Mouse (Mus musculus) hindbrain, embryonic 16.5 days (tissue): Measurements from ENCODE around the gene Rasgrp1. TPM values are rescaled to one million over a fixed set of nuclear protein-coding genes. Genes with fewer than 3 reads are reported as not detected.

Experiments used
- ATAC-seq: fragments of 200-750 bp; cut with Nextera tagmentation; 2 replicates; pipeline ENCODE4 v1.8.0; 2017; ENCODE audit warnings: moderate TSS enrichment, moderate library complexity
- H3K27ac ChIP-seq: fragments of 300-500 bp; sonication (generic); 2 replicates; pipeline ENCODE4 v1.5.1; 2014; ENCODE audit warnings: low read depth, mild to moderate bottlenecking, control low read depth, low read length, moderate library complexity
- H3K27me3 ChIP-seq: fragments of 300-500 bp; sonication (generic); replicated peaks from 2 replicates; pipeline ENCODE4 v1.6.1; 2014; ENCODE audit warnings: low read length; ENCODE audit not compliant: control insufficient read depth, insufficient read depth
- H3K36me3 ChIP-seq: fragments of 300-500 bp; sonication (generic); 2 replicates; pipeline ENCODE4 v1.6.1; 2014; ENCODE audit warnings: mild to moderate bottlenecking, low read length, moderate library complexity, mixed read lengths; ENCODE audit not compliant: control insufficient read depth, insufficient read depth
- H3K4me1 ChIP-seq: fragments of 300-500 bp; sonication (generic); 2 replicates; pipeline ENCODE4 v1.6.1; 2014; ENCODE audit warnings: low read depth, low read length; ENCODE audit not compliant: control insufficient read depth, insufficient read depth
- H3K4me2 ChIP-seq: fragments of 300-500 bp; sonication (generic); 2 replicates; pipeline ENCODE4 v1.6.1; 2014; ENCODE audit warnings: mild to moderate bottlenecking, low read length, control low read depth, moderate library complexity
- H3K4me3 ChIP-seq: fragments of 300-500 bp; sonication (generic); 2 replicates; pipeline ENCODE4 v1.5.1; 2014; ENCODE audit warnings: mild to moderate bottlenecking, low read length, control low read depth, moderate library complexity
- H3K9ac ChIP-seq: fragments of 300-500 bp; sonication (generic); 2 replicates; pipeline ENCODE4 v1.6.1; 2014; ENCODE audit warnings: low read depth, mild to moderate bottlenecking, control low read depth, low read length, moderate library complexity
- H3K9me3 ChIP-seq: fragments of 300-500 bp; sonication (generic); 2 replicates; pipeline ENCODE4 v1.6.1; 2014; ENCODE audit warnings: mild to moderate bottlenecking, low read length, moderate library complexity; ENCODE audit not compliant: control insufficient read depth
- WGBS: fragments of 180-500 bp; shearing (Covaris S2); extraction: QIAGEN DNeasy Blood & Tissue Kit; methylation state at CpG from one replicate; pipeline ENCODE4 v1.1.7; 2014; 5-methylcytosine and 5-hydroxymethylcytosine counted together
- polyA plus RNA-seq: library from polyadenylated mRNA; unstranded; fragments of >200 nt; fragmentation: Nextera tagmentation; extraction: Ambion mirVana; gene quantifications from 2 replicates; pipeline ENCODE4 v1.2.1, GENCODE M21; 2015

Rasgrp1 gene
- polyA plus RNA-seq, 1 experiment from 2014 or later = 2.5 TPM

DNA sequence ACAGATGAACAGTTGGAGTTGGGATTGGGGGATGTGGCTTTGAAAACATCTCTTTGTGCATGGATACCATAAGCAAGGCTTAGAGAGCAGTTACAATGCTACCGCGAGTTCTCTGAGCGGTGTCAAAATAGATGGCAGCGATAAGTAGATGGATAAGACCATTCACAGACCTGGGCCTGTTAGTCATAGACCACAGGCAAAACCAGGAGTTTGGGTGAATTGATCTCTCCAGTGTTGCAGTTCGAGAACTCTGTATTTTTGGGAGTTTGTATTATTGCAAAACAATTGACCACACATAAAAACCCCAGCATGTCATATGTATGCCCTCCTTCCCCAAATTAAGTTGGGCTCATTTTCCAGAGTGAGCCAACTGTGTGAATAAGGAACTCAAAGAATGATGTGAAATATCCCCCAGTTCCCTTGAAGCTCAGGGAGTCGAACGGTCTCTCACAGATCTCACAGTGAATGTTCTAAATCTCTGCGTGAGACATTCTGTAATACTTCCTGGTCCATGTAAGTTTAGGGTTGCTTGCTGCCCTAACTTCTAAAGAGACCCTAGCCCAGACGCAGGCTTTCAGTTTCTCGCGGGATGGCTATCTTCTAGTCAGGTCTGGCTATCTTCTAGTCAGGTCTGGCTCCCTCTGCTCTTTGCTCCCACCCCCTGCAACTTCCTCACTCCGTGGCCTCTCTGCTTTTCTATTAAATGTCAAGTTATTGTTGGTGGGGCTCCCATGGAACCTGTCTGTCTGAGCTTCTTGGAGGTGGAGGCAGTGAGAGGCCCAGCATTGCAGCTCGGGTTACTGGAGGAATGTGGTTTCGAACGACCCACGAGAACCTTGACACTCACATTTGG lies 43.0 kb downstream of the Rasgrp1 start:
- H3K27ac ChIP-seq = no peak overlapping the region
- no peaks in the 10 kb centered on the region for H3K4me1 ChIP-seq
- H3K36me3 ChIP-seq = no peaks in the 10 kb centered on the region
- H3K9me3 ChIP-seq = no peaks in the 10 kb centered on the region
- no peaks in the 10 kb centered on the region for H3K27me3 ChIP-seq
- H3K4me2 ChIP-seq = no peak overlapping the region
- no peak for ATAC-seq
- H3K9ac ChIP-seq = no peak overlapping the region
- WGBS = 88% methylated on average over 16 of the region's 16 CpGs
- H3K4me3 ChIP-seq = no peak overlapping the region

DNA sequence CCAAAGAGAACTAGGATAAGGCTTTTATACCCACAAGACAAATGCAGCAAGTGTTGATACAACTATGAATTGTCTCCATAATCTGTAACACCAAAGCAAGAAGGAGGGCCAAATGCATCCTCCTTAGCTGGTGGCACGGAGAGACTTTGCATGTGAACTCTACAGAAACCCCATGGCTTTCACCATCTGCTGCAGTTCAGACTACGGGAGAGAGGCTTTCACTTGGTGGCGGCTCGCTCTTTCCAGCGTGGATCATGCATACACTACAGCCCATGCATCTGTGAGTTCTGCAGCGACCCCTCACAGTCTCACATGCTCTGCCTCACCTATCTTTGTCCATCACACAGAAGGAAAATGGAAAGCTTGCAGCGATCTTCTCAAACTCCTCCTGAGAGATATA lies 54.5 kb downstream of the Rasgrp1 start:
- ATAC-seq = no peak
- Histone ChIP-seq H3K27ac (no peak overlapping the region), H3K27me3 (no peaks in the 10 kb centered on the region), H3K4me1 (no peaks in the 10 kb centered on the region), H3K4me2 (no peak overlapping the region), H3K36me3 (no peaks in the 10 kb centered on the region), H3K9me3 (no peaks in the 10 kb centered on the region), H3K9ac (no peak overlapping the region), H3K4me3 (no peak overlapping the region)
- 84% methylated on average over 7 of the region's 7 CpGs for WGBS

DNA sequence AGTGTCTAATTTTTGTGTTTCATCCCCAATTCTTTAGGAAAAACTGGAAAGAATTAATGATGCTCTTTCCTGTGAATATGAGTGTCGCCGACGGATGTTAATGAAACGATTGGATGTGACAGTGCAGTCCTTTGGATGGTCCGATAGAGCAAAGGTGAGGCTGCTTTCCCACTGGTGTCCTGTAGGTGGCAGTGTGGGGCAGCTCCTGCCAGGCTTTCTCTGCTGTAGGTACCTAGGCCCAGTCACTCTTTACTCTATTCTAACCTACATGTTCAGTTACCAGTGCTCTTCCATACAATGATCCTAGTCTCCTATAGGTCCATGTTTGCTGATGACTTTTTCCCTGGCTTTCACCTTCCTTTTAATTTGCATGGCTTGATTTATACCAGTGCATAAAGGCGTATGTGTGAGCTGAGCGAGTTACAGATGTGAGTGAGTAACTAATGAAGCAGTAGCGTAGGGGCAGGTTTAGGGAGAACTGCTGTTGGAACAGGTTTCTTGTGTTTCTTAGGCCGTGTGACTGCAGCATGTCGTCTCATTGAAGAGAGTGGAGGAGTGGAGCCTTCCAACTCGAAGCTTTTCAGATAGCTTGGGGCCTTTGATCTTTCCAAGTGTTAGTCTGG lies 78.9 kb downstream of the Rasgrp1 start:
- Histone ChIP-seq H3K4me1 (no peaks in the 10 kb centered on the region), H3K4me2 (no peak overlapping the region), H3K36me3 (peaks cover 21% of the 10 kb centered on the region), H3K9ac (no peak overlapping the region), H3K27me3 (no peaks in the 10 kb centered on the region), H3K9me3 (no peaks in the 10 kb centered on the region), H3K4me3 (no peak overlapping the region), H3K27ac (no peak overlapping the region)
- WGBS = 72% methylated on average over 11 of the region's 11 CpGs
- ATAC-seq = peak; percentile 82

DNA sequence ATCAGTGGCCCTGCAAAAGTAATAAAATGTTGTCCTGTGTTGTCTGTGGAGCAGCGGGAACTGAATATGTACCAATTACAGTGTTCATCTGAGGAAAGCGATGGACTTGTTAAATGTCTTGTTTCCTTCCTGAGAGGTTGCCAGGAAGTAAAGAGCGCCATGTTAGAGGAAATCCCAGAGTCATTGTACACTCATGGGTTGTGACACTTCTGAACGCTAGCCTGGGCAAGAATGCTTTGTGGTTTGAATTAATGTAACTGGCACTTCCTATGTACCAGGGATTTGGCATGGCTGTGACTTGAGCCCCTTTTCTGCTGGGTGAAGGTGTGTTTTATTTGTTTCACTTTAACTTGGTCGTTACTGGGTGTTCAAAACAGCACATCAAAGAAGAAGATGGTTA lies 80.6 kb downstream of the Rasgrp1 start:
- no peaks in the 10 kb centered on the region for H3K27me3 ChIP-seq
- H3K27ac ChIP-seq = no peak overlapping the region
- no peak overlapping the region for H3K4me2 ChIP-seq
- no peaks in the 10 kb centered on the region for H3K9me3 ChIP-seq
- H3K9ac ChIP-seq = no peak overlapping the region
- no peak for ATAC-seq
- no peak overlapping the region for H3K4me3 ChIP-seq
- H3K4me1 ChIP-seq = no peaks in the 10 kb centered on the region
- 88% methylated on average over 5 of the region's 5 CpGs for WGBS
- H3K36me3 ChIP-seq = peaks cover 17% of the 10 kb centered on the region

DNA sequence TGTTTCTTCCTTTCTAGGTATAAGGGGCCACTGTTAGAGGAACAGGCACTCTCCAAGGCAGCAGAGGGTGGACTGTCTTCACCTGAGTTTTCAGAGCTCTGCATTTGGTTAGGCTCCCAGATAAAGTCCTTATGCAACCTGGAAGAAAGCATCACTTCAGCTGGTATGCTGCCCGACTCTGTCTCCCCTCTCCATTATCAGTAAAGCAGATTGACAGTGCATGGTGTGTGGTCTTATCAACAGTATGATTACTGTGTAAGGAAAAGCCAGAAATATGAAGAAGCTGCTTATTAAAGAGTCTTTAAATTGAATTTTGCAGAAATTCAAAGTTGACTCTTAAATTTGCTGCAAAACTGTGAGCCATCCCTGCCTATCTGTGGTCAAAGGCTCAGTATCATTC lies 85.2 kb downstream of the Rasgrp1 start:
- H3K4me3 ChIP-seq = no peak overlapping the region
- H3K27ac ChIP-seq = no peak overlapping the region
- peaks cover 8% of the 10 kb centered on the region; the same call in 1 of the 2 replicates for H3K36me3 ChIP-seq
- H3K9ac ChIP-seq = no peak overlapping the region
- H3K4me1 ChIP-seq = no peaks in the 10 kb centered on the region
- H3K4me2 ChIP-seq = no peak overlapping the region
- no peak for ATAC-seq
- 94% methylated on average over 1 of the region's 1 CpGs for WGBS
- no peaks in the 10 kb centered on the region for H3K9me3 ChIP-seq
- no peaks in the 10 kb centered on the region for H3K27me3 ChIP-seq

DNA sequence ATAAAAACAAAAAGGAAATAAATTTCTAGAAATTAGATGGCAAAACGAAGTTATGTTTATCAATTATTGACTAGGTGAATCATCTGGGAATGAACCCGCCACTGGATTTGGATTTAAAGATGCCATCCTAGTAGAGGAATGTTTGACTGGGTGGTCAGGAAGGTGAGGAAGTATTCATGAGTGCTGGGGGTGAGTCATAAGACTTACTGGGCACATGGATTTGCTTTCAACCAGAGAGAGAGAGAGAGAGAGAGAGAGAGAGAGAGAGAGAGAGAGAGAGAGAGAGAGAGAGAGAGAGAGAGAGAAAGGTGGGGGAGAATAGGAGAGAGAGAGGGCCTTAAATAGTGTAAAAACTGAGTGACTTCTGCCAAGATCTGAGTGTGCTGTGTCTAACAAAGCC lies 87.4 kb downstream of the Rasgrp1 start:
- Histone ChIP-seq H3K36me3 (peaks cover 4% of the 10 kb centered on the region; the same call in 1 of the 2 replicates), H3K27me3 (no peaks in the 10 kb centered on the region), H3K4me3 (no peak overlapping the region), H3K9me3 (no peaks in the 10 kb centered on the region), H3K4me1 (peaks cover 11% of the 10 kb centered on the region), H3K27ac (no peak overlapping the region), H3K4me2 (no peak overlapping the region), H3K9ac (no peak overlapping the region)
- WGBS = 90% methylated on average over 2 of the region's 2 CpGs
- no peak for ATAC-seq

DNA sequence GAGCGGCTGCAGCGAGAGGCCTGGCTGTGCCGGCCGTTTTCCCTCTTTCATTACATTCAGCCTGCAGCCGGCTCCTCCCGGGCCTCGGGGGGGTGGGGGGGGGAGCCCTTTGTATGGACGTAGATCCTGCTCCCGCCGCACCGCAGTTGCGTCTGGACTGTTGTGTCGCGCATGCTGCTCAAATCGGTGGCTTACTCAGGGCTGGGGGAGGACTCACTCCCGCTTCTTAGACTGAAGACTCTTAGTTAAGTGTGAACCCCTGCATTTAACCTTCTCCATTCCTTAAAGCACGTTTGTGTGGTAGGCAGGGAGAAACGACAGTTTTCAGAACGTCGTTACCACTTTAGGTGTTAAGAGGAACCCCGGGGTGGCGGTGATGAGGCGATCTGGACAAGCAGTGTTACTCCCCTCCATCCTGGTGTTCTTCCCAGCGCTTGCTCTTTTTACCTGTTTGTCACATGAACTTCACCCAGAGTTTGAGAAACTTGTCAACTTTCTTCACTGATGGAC lies 92.7 kb downstream of the Rasgrp1 start:
- Histone ChIP-seq H3K4me1 (peaks cover 13% of the 10 kb centered on the region), H3K4me2 (peak overlapping the region; percentile 88), H3K27me3 (no peaks in the 10 kb centered on the region), H3K36me3 (no peaks in the 10 kb centered on the region), H3K9me3 (no peaks in the 10 kb centered on the region), H3K27ac (peak overlapping the region; percentile 91), H3K9ac (peak overlapping the region; percentile 95), H3K4me3 (peak overlapping the region; percentile 78)
- peak; percentile 78 for ATAC-seq
- WGBS = 0% methylated on average over 24 of the region's 24 CpGs

DNA sequence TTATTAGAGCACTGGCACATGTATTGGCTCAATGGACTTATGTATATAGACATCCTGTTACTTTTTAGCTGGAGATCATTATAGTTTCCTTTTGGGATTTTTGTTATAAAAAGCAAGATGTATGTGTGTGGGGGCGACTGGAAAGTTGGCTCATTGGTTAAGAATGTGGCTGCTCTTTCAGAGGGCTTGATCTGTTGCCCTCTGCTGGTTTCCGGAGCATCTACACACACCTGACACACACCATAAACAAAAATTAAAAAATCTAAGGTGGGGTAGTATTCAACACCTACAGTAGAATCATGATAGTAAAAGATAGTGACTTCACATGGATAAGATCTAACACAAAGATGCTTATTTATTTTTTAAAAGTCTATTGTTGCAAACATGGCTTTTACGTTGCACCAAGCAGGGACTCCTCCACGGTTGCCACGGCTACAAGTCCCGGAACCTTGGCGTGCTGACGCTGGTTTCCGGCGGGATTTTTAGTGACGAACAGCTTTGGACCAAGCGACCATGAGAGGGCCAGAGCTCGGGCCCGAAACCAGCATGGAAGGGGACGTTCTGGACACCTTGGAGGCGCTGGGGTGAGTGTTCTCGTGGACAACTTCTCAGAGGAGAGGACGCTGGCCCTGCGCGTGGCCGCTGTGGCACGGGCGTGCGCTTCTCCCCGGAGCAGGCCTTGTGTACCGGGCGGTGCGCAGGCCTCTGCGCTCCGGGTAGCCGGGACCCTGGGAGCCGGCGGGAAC lies 93.4 kb downstream of the Rasgrp1 start, which contains the start of gene Fam98b:
Fam98b (plus strand) TSS at position 485 of the 746 bp plus-strand sequence.
- Histone ChIP-seq H3K4me1 (peaks cover 13% of the 10 kb centered on the region), H3K27me3 (no peaks in the 10 kb centered on the region), H3K9ac (peak within 1 kb of the TSS; percentile 95), H3K36me3 (no peaks in the 10 kb centered on the region), H3K27ac (peak within 1 kb of the TSS; percentile 91), H3K9me3 (no peaks in the 10 kb centered on the region), H3K4me3 (peak within 1 kb of the TSS; percentile 78), H3K4me2 (peak within 1 kb of the TSS; percentile 88)
- peak; percentile 99 for ATAC-seq
- WGBS = 2% methylated on average over 33 of the region's 33 CpGs

DNA sequence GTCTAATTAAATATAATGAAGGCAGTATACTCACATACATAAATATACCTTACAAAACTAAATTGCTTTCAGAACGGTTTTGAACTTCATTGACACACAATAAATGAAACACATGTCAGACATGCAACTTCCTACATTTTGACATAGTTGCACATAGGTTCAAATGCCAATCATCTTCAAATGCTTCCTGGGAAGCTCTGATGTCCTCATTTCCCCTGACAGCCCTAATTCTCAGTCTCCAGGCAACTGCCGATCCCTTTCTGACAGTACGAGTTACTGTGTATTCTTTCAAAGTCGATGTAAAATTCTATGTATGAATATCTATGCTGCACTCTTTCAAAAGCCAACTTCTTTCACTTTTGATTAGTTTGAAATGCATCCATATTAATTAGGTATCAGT lies 100.8 kb downstream of the Rasgrp1 start:
- Histone ChIP-seq H3K9ac (no peak overlapping the region), H3K4me2 (no peak overlapping the region), H3K27me3 (no peaks in the 10 kb centered on the region), H3K4me3 (no peak overlapping the region), H3K36me3 (no peaks in the 10 kb centered on the region), H3K9me3 (no peaks in the 10 kb centered on the region; the same call in 1 of the 2 replicates), H3K4me1 (no peaks in the 10 kb centered on the region), H3K27ac (no peak overlapping the region)
- 73% methylated on average over 4 of the region's 4 CpGs for WGBS
- no peak for ATAC-seq
